8 mouse cellular contexts compared by ENCODE assay signal in genomic region chr11:102228646-102229268, GRCm38 (mm10). TPM values are rescaled to one million over a fixed set of nuclear protein-coding genes. Genes with fewer than 3 reads are reported as not detected.
DNase-seq lines count a peak whose midpoint lies in the region; ATAC-seq lines count a peak whose summit lies in the region.

No protein-coding gene starts in this region.

- WGBS in neural tube, embryonic 11.5 days, result 25% methylated on average over 7 of the region's 7 CpGs
- WGBS in limb, embryonic 12.5 days, result 19% methylated on average over 7 of the region's 7 CpGs
- WGBS in stomach, embryonic 14.5 days, result 14% methylated on average over 7 of the region's 7 CpGs

- H3K4me2 ChIP-seq in neural tube, embryonic 11.5 days (ENCODE audit: low read depth), result peak overlapping the region; percentile 83
- peak overlapping the region; percentile 84 for H3K4me2 ChIP-seq in limb, embryonic 12.5 days
- H3K4me2 ChIP-seq in stomach, embryonic 14.5 days (replicated peaks; ENCODE audit: low read depth, low read length), result peak overlapping the region; percentile 88

- no peak for ATAC-seq in neural tube, embryonic 11.5 days (ENCODE audit: insufficient read depth, low FRiP score, low TSS enrichment)
- no peak for ATAC-seq in limb, embryonic 12.5 days (ENCODE audit: insufficient number of reproducible peaks, insufficient read depth, low FRiP score, low TSS enrichment, low read depth)
- ATAC-seq in stomach, embryonic 14.5 days (ENCODE audit: insufficient number of reproducible peaks, insufficient read depth, low FRiP score, low read depth), result no peak

- peaks cover 48% of the 10 kb centered on the region for H3K4me1 ChIP-seq in neural tube, embryonic 11.5 days (ENCODE audit: control insufficient read depth, insufficient read depth, low read length)
- H3K4me1 ChIP-seq in limb, embryonic 12.5 days (replicated peaks), result peaks cover 56% of the 10 kb centered on the region
- peaks cover 51% of the 10 kb centered on the region for H3K4me1 ChIP-seq in stomach, embryonic 14.5 days (ENCODE audit: control insufficient read depth, insufficient read depth, low read length)

- H3K9ac ChIP-seq in neural tube, embryonic 11.5 days (ENCODE audit: low read length), result peak overlapping the region; percentile 91
- H3K9ac ChIP-seq in limb, embryonic 12.5 days (replicated peaks), result peak overlapping the region; percentile 81
- H3K9ac ChIP-seq in stomach, embryonic 14.5 days (replicated peaks; ENCODE audit: low read depth, low read length), result peak overlapping the region; percentile 81; the same call in 1 of the 2 replicates

- H3K9me3 ChIP-seq in neural tube, embryonic 11.5 days (ENCODE audit: control insufficient read depth, low read length), result no peaks in the 10 kb centered on the region
- H3K9me3 ChIP-seq in limb, embryonic 12.5 days, result no peaks in the 10 kb centered on the region
- H3K9me3 ChIP-seq in stomach, embryonic 14.5 days (ENCODE audit: control insufficient read depth, low read depth, low read length), result no peaks in the 10 kb centered on the region

- H3K36me3 ChIP-seq in neural tube, embryonic 11.5 days (ENCODE audit: control insufficient read depth, insufficient read depth, low read length), result no peaks in the 10 kb centered on the region
- H3K36me3 ChIP-seq in limb, embryonic 12.5 days, result peaks cover 6% of the 10 kb centered on the region; the same call in 1 of the 2 replicates
- no peaks in the 10 kb centered on the region for H3K36me3 ChIP-seq in stomach, embryonic 14.5 days (ENCODE audit: control insufficient read depth, insufficient read depth, low read length)

- peak overlapping the region; percentile 96 for H3K4me3 ChIP-seq in neural tube, embryonic 11.5 days (ENCODE audit: low read depth, low read length)
- H3K4me3 ChIP-seq in limb, embryonic 12.5 days (replicated peaks), result peak overlapping the region; percentile 82
- peak overlapping the region; percentile 92 for H3K4me3 ChIP-seq in stomach, embryonic 14.5 days (ENCODE audit: low read depth, low read length)

- peak; percentile 37 for DNase-seq in cerebellum, adult 11-12 months
- no peak for DNase-seq in cerebellum, adult 11 months
- DNase-seq in neural tube, embryonic 11.5 days (ENCODE audit: low spot score), result no peak
- DNase-seq in neural tube, embryonic 10.5 days (ENCODE audit: extremely low spot score, low spot score), result no peak
- DNase-seq in urinary bladder, adult 2 months (ENCODE audit: low spot score), result no peak
- no peak for DNase-seq in thymus, postnatal 36 days

- peak overlapping the region; percentile 73 for H3K27ac ChIP-seq in neural tube, embryonic 11.5 days (ENCODE audit: low read depth, low read length)
- no peak overlapping the region for H3K27ac ChIP-seq in limb, embryonic 12.5 days
- H3K27ac ChIP-seq in stomach, embryonic 14.5 days (ENCODE audit: low read length), result peak overlapping the region; percentile 29

- H3K27me3 ChIP-seq in neural tube, embryonic 11.5 days (ENCODE audit: control insufficient read depth, insufficient read depth, low read length), result no peaks in the 10 kb centered on the region
- peaks cover 30% of the 10 kb centered on the region for H3K27me3 ChIP-seq in limb, embryonic 12.5 days
- H3K27me3 ChIP-seq in stomach, embryonic 14.5 days (ENCODE audit: control insufficient read depth, insufficient read depth, low read length), result no peaks in the 10 kb centered on the region

RNA-seq across cellular contexts. Expression of gene Hdac5, which starts 1.2 kb away (rescaled TPM):
- 41.1 and 42.7 TPM in 2 replicates for polyA plus RNA-seq in neural tube, embryonic 11.5 days (2014; fragmentation: Nextera tagmentation; extraction: Ambion mirVana)
- 58.1 and 64.3 TPM in 2 replicates for polyA plus RNA-seq in limb, embryonic 12.5 days (2016; fragmentation: Nextera tagmentation; extraction: Ambion mirVana)
- polyA plus RNA-seq in stomach, embryonic 14.5 days (2014; fragmentation: Nextera tagmentation; extraction: Ambion mirVana), result 41.5 and 46.4 TPM in 2 replicates
- 58.1 and 75.4 TPM in 2 replicates for polyA plus RNA-seq in urinary bladder, adult 2 months (2012; rRNA removed)

RNA-seq across cellular contexts. Expression of gene BC030867, which starts 19.9 kb away (rescaled TPM):
- polyA plus RNA-seq in neural tube, embryonic 11.5 days (2014; fragmentation: Nextera tagmentation; extraction: Ambion mirVana), result 17.9 and 18.6 TPM in 2 replicates
- 21.7 and 23.5 TPM in 2 replicates for polyA plus RNA-seq in limb, embryonic 12.5 days (2016; fragmentation: Nextera tagmentation; extraction: Ambion mirVana)
- 11.4 and 11.8 TPM in 2 replicates for polyA plus RNA-seq in stomach, embryonic 14.5 days (2014; fragmentation: Nextera tagmentation; extraction: Ambion mirVana)
- polyA plus RNA-seq in urinary bladder, adult 2 months (2012; rRNA removed), result 0.41 TPM in 2 replicates

RNA-seq across cellular contexts. Expression of gene G6pc3, which starts 39.3 kb away (rescaled TPM):
- polyA plus RNA-seq in neural tube, embryonic 11.5 days (2014; fragmentation: Nextera tagmentation; extraction: Ambion mirVana), result 30.0 and 35.3 TPM in 2 replicates
- polyA plus RNA-seq in limb, embryonic 12.5 days (2016; fragmentation: Nextera tagmentation; extraction: Ambion mirVana), result 36.6 and 36.8 TPM in 2 replicates
- 34.4 and 36.6 TPM in 2 replicates for polyA plus RNA-seq in stomach, embryonic 14.5 days (2014; fragmentation: Nextera tagmentation; extraction: Ambion mirVana)
- 73.3 and 80.1 TPM in 2 replicates for polyA plus RNA-seq in urinary bladder, adult 2 months (2012; rRNA removed)

RNA-seq across cellular contexts. Expression of gene Asb16, which starts 39.8 kb away (rescaled TPM):
- polyA plus RNA-seq in neural tube, embryonic 11.5 days (2014; fragmentation: Nextera tagmentation; extraction: Ambion mirVana), result not detected in 2 replicates
- 0.16 and 0.19 TPM in 2 replicates for polyA plus RNA-seq in limb, embryonic 12.5 days (2016; fragmentation: Nextera tagmentation; extraction: Ambion mirVana)
- not detected in 2 replicates for polyA plus RNA-seq in stomach, embryonic 14.5 days (2014; fragmentation: Nextera tagmentation; extraction: Ambion mirVana)
- polyA plus RNA-seq in urinary bladder, adult 2 months (2012; rRNA removed), result 0.63 and 0.65 TPM in 2 replicates

RNA-seq across cellular contexts. Expression of gene Lsm12, which starts 43.7 kb away (rescaled TPM):
- 74.2 and 81.9 TPM in 2 replicates for polyA plus RNA-seq in neural tube, embryonic 11.5 days (2014; fragmentation: Nextera tagmentation; extraction: Ambion mirVana)
- 103 TPM in 2 replicates for polyA plus RNA-seq in limb, embryonic 12.5 days (2016; fragmentation: Nextera tagmentation; extraction: Ambion mirVana)
- 88.2 and 88.5 TPM in 2 replicates for polyA plus RNA-seq in stomach, embryonic 14.5 days (2014; fragmentation: Nextera tagmentation; extraction: Ambion mirVana)
- polyA plus RNA-seq in urinary bladder, adult 2 months (2012; rRNA removed), result 29.9 and 32.4 TPM in 2 replicates
